Mouse (Mus musculus) heart, adult 2 months (tissue): Measurements from ENCODE around the gene Wwc2.

ENCODE experiments used
- CTCF ChIP-seq: fragments of 200-600 bp; IDR thresholded peaks from 2 replicates; pipeline ENCODE4 v1.8.1; 2022; ENCODE audit warnings: antibody characterized with exemption, mild to moderate bottlenecking, moderate library complexity
- EP300 ChIP-seq: fragments of 200-500 bp; IDR thresholded peaks from 2 replicates; pipeline ENCODE4 v1.6.1; 2011; ENCODE audit warnings: low read depth, low read length, control low read depth; ENCODE audit not compliant: insufficient read depth
- POLR2A ChIP-seq: fragments of 200-500 bp; IDR thresholded peaks from 2 replicates; pipeline ENCODE4 v1.6.1; 2011; ENCODE audit warnings: mild to moderate bottlenecking, low read depth, low read length, control low read depth; ENCODE audit not compliant: insufficient read depth

DNA sequence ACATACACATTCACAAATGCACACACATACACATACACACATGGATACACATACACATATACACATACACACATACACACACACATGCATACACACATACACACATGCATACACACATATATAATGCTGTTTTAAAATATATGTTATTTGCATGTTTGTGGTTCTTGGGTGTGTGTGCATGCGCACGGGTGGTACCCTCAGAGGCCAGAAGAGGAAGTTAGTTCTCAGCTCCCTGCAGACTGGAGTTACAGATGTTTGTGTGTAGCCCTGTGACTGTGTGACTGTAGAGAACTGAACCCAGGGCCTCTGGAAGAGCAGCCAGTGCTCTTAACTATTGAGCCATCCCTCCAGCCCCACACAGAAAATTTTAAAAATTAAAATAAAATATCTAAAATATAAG, 29.0 kb upstream of the Wwc2 start:
- TF ChIP-seq CTCF = no peak
- no peak for TF ChIP-seq POLR2A
- TF ChIP-seq EP300 = no peak
